Comparison of ENCODE assay signal across 8 mouse cellular contexts in the genomic region with DNA sequence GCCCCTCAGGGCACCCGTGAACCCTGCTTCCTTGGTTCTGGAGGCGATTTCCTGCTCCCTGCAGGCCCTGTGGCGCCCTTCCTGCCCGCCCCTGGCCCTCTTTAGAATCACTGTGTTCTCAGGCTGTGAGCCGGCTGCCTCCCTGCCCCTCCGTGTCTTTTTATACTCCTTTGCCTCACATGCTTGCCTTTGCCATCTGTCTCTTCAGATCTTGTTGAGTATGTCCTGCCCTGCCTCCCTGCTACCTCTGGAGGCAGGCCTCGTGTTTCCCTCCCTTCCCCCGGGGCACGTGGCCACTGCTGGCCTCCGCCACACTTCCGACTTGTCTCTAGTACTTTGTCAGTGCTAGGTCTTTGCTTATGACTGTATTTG. TPM values are rescaled to one million over a fixed set of nuclear protein-coding genes. Genes with fewer than 3 reads are reported as not detected.
DNase-seq lines count a peak whose midpoint lies in the region; ATAC-seq and TF ChIP-seq lines count a peak whose summit lies in the region.

No protein-coding gene starts in this region.

- H3K9ac ChIP-seq in liver, adult 2 months (ENCODE audit: low read depth, low read length): no peak overlapping the region
- H3K9ac ChIP-seq in embryonic facial prominence, embryonic 11.5 days (replicated peaks; ENCODE audit: low read length): peak overlapping the region; percentile 41
- peak overlapping the region; percentile 22; the same call in 1 of the 2 replicates for H3K9ac ChIP-seq in heart, postnatal 0 days (replicated peaks; ENCODE audit: low read depth, low read length)

- no peaks in the 10 kb centered on the region for H3K9me3 ChIP-seq in embryonic facial prominence, embryonic 11.5 days (replicated peaks; ENCODE audit: control insufficient read depth, low read length)
- H3K9me3 ChIP-seq in heart, postnatal 0 days (replicated peaks; ENCODE audit: control insufficient read depth, low read length): no peaks in the 10 kb centered on the region

- H3K4me1 ChIP-seq in liver, adult 2 months (ENCODE audit: control insufficient read depth, insufficient read depth, low read length): 0 out of 2 replicates have a peak, but pooled peaks cover 3% of the 10 kb centered on the region
- peaks cover 20% of the 10 kb centered on the region for H3K4me1 ChIP-seq in embryonic facial prominence, embryonic 11.5 days (ENCODE audit: control insufficient read depth, insufficient read depth, low read length)
- peaks cover 72% of the 10 kb centered on the region for H3K4me1 ChIP-seq in heart, postnatal 0 days (ENCODE audit: control insufficient read depth, insufficient read depth)
- H3K4me1 ChIP-seq in olfactory bulb, adult 2 months (ENCODE audit: control insufficient read depth, insufficient read depth, low read length): peaks cover 55% of the 10 kb centered on the region

- H3K27me3 ChIP-seq in liver, adult 2 months (ENCODE audit: control insufficient read depth, insufficient read depth, low read length): no peaks in the 10 kb centered on the region
- no peaks in the 10 kb centered on the region for H3K27me3 ChIP-seq in embryonic facial prominence, embryonic 11.5 days (ENCODE audit: control insufficient read depth, insufficient read depth, low read length)
- H3K27me3 ChIP-seq in heart, postnatal 0 days (ENCODE audit: control insufficient read depth, insufficient read depth, low read length): no peaks in the 10 kb centered on the region

- TF ChIP-seq EP300 in heart, postnatal 0 days (IDR thresholded peaks at IDR 0.05; ENCODE audit: low read depth): no peak

- no peaks in the 10 kb centered on the region for H3K36me3 ChIP-seq in liver, adult 2 months (ENCODE audit: control insufficient read depth, insufficient read depth, low read length)
- H3K36me3 ChIP-seq in embryonic facial prominence, embryonic 11.5 days (replicated peaks; ENCODE audit: control insufficient read depth, insufficient read depth, low read depth, low read length): no peaks in the 10 kb centered on the region; the same call in 1 of the 2 replicates
- peaks cover 23% of the 10 kb centered on the region for H3K36me3 ChIP-seq in heart, postnatal 0 days (replicated peaks; ENCODE audit: control insufficient read depth, insufficient read depth, low read length)

- H3K79me2 ChIP-seq in liver, adult 2 months (ENCODE audit: control insufficient read depth, insufficient read depth, low read length): peaks cover 35% of the 10 kb centered on the region; the same call in 1 of the 2 replicates

- no peak overlapping the region for H3K4me2 ChIP-seq in embryonic facial prominence, embryonic 11.5 days (ENCODE audit: low read depth, low read length)
- peak overlapping the region; percentile 28 for H3K4me2 ChIP-seq in heart, postnatal 0 days (ENCODE audit: low read depth, low read length)

- no peak for TF ChIP-seq CTCF in liver, adult 2 months (IDR thresholded peaks at IDR 0.05; ENCODE audit: low read depth, low read length)
- no peak for TF ChIP-seq CTCF in heart, postnatal 0 days (IDR thresholded peaks at IDR 0.05; ENCODE audit: low read depth)
- no peak for TF ChIP-seq CTCF in olfactory bulb, adult 2 months (IDR thresholded peaks at IDR 0.05; ENCODE audit: insufficient read depth, low read depth, low read length)

- 78% methylated on average over 11 of the region's 11 CpGs for WGBS in liver, adult 2 months
- WGBS in embryonic facial prominence, embryonic 11.5 days: 17% methylated on average over 11 of the region's 11 CpGs
- 29% methylated on average over 11 of the region's 11 CpGs for WGBS in heart, postnatal 0 days
- 10% methylated on average over 11 of the region's 11 CpGs for WGBS in olfactory bulb, adult 2 months

- no peak for TF ChIP-seq POLR2A in liver, adult 2 months (IDR thresholded peaks at IDR 0.05; ENCODE audit: extremely low read depth, insufficient read depth, low read length)
- TF ChIP-seq POLR2A in olfactory bulb, adult 2 months (IDR thresholded peaks at IDR 0.05; ENCODE audit: insufficient read depth, low read depth, low read length): no peak

- intact Hi-C loops in left cerebral cortex, postnatal 36 days (cut with DNase I): loop anchor here (5.0 kb wide), 1 partner anchor 51 kb away; no protein-coding TSS in a partner anchor

- H3K4me3 ChIP-seq in liver, adult 2 months (ENCODE audit: insufficient read depth, low read depth, low read length): no peak overlapping the region
- H3K4me3 ChIP-seq in embryonic facial prominence, embryonic 11.5 days (ENCODE audit: low read depth, low read length): no peak overlapping the region
- H3K4me3 ChIP-seq in heart, postnatal 0 days (ENCODE audit: low read depth, low read length): no peak overlapping the region
- peak overlapping the region; percentile 42 for H3K4me3 ChIP-seq in olfactory bulb, adult 2 months (ENCODE audit: insufficient read depth, low read depth, low read length)

- DNase-seq in liver, adult 2 months (ENCODE audit: extremely low read depth, low read depth, low spot score): no peak
- no peak for DNase-seq in liver
- peak; percentile 48 for DNase-seq in embryonic facial prominence, embryonic 11.5 days (ENCODE audit: low spot score)
- no peak for DNase-seq in heart, postnatal 0 days (ENCODE audit: low spot score)
- peak; percentile 76 to 82 for DNase-seq in left cerebral cortex, postnatal 36 days (ENCODE audit: low spot score in 2 of 2)
- DNase-seq in ovary, postnatal 10 days (ENCODE audit: low spot score): no peak
- no peak for DNase-seq in urinary bladder, postnatal 14 days (ENCODE audit: low spot score)

- no peak for ATAC-seq in embryonic facial prominence, embryonic 11.5 days (replicated peaks; ENCODE audit: insufficient number of reproducible peaks, low FRiP score, low TSS enrichment, low read depth)
- peak; percentile 47 for ATAC-seq in heart, postnatal 0 days (ENCODE audit: insufficient read depth, low read depth)

- H3K27ac ChIP-seq in liver, adult 2 months (replicated peaks; ENCODE audit: insufficient read depth, low read depth, low read length): peak overlapping the region; percentile 35
- peak overlapping the region; percentile 65; the same call in 1 of the 2 replicates for H3K27ac ChIP-seq in embryonic facial prominence, embryonic 11.5 days (replicated peaks; ENCODE audit: low read depth, low read length)
- H3K27ac ChIP-seq in heart, postnatal 0 days (ENCODE audit: low read depth): peak overlapping the region; percentile 71
- H3K27ac ChIP-seq in olfactory bulb, adult 2 months (ENCODE audit: insufficient read depth, low read depth, low read length): peak overlapping the region; percentile 90

RNA-seq across cellular contexts. Expression of a gene that starts 6.2 kb away (rescaled TPM):
- total RNA-seq in liver, adult 2 months (2014; rRNA removed): 4.6 and 6.0 TPM in 2 replicates
- 6.7 and 8.2 TPM in 2 replicates for polyA plus RNA-seq in liver, adult 2 months (2012; rRNA removed)
- polyA plus RNA-seq in embryonic facial prominence, embryonic 11.5 days (2014; fragmentation: Nextera tagmentation; extraction: Ambion mirVana): 25.4 and 28.3 TPM in 2 replicates
- total RNA-seq in heart, postnatal 0 days (2014; rRNA removed; ENCODE audit: low replicate concordance): 62.1 and 71.6 TPM in 2 replicates
- 36.4 and 38.0 TPM in 2 replicates for polyA plus RNA-seq in heart, postnatal 0 days (2015; fragmentation: Nextera tagmentation; extraction: Ambion mirVana)
- 100 to 1,000 TPM; 210 to 217 TPM for total RNA-seq in left cerebral cortex, postnatal 36 days (2021)
- polyA plus RNA-seq in olfactory bulb, adult 2 months (2012; ENCODE audit: insufficient read depth, insufficient read length, low replicate concordance, missing spikeins): not detected in 2 replicates

Comparison
In these comparisons a context has a peak if more than half of its experiments do, and no peak if none do; other contexts are left out.
1. DNase-seq: peak in embryonic facial prominence, embryonic 11.5 days (single experiment) and left cerebral cortex, postnatal 36 days (2 of 2); none in liver, adult 2 months (single experiment), liver (single experiment), heart, postnatal 0 days (single experiment), ovary, postnatal 10 days (single experiment) and urinary bladder, postnatal 14 days (single experiment).
2. H3K27ac ChIP-seq: peak in every context shown above with its lines; median percentile 90 in olfactory bulb, adult 2 months; 71 in heart, postnatal 0 days; 65 in embryonic facial prominence, embryonic 11.5 days; 35 in liver, adult 2 months.